Mouse (Mus musculus) thymus, postnatal 36 days (tissue): ENCODE data around the gene Eps8l1.
"Not testable (repeated sequence)": the region's sequence is repeated elsewhere in the genome, so short reads cannot be mapped to it uniquely, and the experiment has no call there.

ENCODE experiments used
- DNase-seq, 2 experiments: peaks; one replicate each; pipeline ENCODE4 v3.0.0; 2022; ENCODE audit warnings: mixed read lengths in 2 of 2

Eps8l1 gene

DNA sequence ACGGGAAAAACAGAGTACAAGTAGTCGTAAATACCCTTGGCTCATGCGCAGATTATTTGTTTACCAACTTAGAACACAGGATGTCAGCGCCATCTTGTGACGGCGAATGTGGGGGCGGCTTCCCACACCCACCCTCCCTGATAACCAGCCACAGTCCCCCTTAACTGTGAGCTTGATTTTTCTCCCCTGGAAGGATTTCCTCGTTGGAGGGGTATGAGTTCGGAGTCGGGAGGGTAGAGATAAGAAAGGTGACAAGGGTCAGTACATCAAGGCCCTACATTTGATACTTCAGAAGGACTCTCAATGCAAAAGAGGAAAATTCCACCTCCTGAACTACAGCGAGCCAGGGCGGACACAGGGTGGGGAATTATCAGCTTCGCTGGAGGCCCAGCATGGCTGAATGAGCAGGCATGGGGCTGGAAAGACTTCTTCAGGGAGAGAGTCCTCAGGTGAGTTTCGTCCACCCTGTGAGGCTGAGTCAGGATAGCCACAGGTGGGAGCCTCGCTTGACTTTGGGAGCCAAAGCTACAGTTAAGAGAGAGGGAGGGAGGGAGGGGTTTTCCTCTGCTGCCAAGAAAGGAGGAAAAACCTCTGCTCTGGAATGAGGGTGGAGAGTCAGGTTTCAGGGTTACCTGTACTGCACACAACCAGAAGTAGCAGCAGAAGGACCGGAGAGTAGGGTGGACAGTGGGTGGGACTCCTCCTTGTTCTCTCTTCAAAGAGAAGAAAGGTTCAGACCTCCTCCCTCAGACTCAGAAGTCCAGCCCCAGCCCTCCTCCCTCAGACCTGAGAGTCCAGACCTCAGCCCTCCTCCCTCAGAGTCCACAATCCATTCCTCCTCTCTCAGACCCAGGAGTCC lies at the start of gene Eps8l1:
Eps8l1 (plus strand) TSS at position 99 of the 859 bp plus-strand sequence.
- no peak for DNase-seq

DNA sequence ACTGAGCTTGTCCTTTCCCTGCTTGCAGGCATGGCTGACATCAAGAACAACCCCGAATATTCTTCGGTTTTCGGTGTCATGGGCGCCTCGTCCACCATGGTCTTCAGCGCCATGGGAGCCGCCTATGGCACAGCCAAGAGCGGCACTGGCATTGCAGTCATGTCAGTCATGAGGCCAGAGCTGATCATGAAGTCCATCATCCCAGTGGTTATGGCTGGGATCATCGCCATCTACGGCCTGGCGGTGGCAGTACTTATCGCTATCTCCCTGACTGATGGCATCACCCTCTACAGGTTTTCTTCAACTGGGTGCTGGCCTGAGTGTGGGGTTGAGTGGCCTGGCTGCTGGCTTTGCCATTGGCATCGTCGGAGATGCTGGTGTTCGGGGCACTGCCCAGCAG lies 48.1 kb upstream of the Eps8l1 start:
- DNase-seq: not testable (repeated sequence)

DNA sequence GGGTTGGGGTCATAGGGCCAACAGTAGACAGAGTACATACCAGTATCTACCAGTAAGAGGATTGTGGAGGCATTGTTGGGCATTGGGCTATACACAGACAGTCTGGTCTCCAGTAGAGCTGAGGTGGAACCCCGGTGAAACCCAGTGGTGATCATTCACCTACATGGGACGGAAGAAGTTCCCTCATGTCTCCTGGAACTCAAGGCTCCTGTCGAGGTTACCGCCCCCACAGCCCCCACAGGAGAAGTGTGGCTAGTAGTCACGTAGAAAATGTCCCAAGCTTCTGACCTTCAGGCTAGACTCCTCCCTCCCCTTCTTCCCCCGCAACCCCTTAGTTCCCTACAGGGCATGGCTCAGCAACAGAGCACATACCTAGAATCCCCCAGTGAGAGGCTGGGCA lies 40.8 kb upstream of the Eps8l1 start:
- no peak for DNase-seq

DNA sequence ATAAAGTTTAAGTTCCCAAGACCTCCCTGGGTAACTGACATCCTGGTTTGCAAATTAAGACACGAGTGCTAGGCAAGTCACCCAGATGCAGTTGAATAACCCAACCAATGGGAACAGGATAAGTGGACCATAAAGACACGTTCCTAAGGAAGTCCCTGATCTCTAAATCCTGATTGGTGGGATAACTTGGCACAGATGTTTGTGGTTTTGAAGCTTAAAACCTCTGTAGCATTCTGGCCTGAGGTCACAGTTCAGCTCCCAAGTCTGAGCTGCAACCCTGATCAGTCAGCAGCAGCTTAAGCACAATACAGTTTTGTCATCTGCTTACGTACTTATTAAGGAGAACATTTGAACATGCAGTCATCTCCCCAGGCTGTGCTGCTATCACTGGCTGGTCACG lies 40.2 kb upstream of the Eps8l1 start:
- DNase-seq: no peak

DNA sequence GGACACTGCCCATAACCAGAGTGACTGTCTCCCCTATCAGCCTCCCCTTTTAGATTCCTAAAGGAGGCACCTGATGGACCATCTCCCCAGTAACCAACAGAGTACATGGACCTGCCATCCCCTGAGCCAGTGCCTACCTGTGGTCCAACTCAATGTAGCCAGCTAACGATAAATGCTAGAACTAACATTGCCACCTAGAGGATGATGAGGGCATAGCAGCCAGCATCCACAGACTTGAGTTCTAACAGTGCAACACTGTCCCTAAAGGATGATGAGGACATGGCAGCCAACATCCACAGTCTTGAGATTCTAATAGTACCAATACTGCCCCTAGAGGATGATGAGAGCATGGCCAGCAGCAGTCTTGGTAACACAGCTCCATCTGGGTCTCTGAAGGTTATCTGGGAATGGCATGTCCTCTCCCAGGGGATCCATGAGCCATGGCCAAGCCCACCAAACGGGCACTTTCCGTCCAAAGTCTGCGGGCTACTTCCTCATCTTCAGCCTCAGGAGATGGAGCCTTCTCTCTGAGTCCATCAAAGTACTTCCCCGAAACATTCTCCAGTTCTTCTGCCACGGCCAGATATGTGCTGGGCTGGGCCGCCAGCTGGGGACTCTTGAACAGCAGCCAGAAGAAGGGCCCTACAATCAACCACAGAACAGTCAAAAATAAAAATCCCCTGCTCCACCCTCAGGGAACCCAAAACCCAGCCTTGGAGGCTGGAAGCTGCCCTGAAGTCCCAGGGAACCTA lies 33.1 kb upstream of the Eps8l1 start:
- peak; percentile 77 to 81 for DNase-seq

DNA sequence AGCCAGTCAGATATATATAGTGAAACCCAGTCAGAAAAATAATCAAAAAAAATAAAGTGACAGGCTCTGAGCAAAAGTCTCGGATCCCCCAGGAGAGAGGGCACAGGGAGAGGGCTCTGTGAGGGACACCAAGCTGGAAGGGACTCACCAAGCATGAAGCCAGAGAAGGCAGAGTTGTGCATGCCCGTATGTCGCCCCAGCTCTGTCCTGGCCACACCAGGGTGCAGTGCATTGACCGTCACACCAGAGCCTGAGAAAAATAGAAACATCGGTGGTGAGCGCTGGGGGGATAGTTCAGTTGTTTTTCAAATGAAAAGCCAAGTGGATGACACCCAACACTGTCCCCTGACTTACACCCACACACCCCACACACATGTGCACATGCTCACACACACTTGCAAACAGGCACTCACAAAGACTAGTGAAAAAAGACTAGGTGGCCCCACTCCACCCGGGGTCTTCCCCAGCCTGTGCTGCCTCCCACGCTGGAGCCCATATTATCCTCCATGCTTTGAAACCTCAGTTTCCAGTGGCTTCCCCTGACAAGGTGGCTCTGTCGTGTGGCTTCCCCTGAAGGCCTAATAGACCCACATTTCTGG lies 30.1 kb upstream of the Eps8l1 start:
- no peak for DNase-seq

DNA sequence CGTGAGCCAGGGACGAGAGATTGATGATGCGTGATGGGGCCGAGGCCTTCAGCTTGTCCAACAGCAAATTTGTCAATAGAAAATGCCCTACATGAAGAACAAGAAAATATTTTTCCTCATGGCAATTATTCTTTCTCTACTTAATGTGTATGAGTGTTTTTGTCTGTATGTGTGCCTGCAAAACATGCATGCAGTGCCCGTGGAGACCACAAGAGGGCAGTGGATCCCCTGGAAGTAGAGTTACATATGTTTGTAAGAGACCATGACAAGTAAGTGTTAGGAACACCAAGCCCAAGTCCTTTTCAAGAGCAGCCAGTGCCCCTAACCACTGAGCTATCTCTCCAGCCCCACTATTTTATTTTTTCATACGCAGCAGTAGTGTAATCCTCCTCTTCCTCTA lies 28.9 kb upstream of the Eps8l1 start:
- peak; percentile 67 to 77 for DNase-seq

DNA sequence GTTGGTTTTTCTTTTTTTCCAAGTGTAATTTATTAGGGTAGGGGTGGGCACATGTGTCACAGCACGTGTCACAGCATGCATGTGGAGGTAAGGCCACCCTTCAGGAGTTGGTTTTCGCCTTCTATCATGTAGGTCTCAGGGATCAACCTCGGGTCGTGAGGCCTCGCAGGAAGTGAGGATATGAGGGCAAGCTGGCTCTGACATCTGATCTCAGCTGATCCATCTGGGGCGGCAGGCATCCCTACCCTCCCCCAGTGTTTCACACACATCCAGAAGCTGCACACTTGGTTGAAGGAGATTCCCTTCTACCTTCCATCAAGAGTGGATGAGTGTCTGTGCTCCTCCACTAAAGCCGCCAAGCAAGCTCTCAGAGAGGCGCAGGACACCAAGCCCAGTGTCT lies 28.4 kb upstream of the Eps8l1 start:
- no peak for DNase-seq

DNA sequence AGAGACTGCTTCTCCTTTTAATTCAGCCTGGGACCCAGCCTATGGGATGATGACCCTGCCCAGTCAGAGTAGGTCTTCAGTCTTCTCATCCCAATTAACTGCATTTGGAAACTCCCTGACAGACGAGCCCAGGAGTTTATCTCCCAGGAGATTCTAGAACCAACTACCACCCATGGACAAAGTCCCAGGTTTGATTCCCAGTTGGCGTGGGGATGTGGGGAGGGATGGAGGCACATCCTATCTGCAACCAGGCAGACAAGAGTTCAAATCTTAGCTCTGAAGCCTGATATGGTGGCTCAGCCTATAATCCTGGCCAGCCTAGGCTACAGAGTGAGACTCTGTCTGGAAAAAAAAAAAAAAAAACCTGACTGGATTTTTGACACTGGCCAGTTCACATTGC lies 22.8 kb upstream of the Eps8l1 start:
- DNase-seq: no peak

DNA sequence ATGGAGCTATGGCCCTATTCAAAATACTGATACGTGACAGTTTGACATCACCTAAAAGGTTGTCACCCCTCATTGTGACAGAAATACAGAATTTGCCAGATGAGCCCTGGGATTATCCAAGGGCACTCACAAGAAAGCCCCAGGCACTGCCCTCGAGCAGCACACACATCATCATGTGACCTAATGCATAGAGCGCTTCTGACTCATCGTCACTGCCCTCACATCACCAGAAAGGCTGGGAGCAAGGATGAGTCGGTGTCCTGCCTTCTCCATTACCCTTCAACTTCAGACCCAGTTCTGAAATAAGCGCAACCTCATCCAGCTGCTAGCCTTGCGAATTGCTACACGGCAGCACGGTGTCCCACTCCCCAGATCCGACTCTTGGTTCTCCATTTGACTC lies 19.9 kb upstream of the Eps8l1 start:
- DNase-seq: no peak

DNA sequence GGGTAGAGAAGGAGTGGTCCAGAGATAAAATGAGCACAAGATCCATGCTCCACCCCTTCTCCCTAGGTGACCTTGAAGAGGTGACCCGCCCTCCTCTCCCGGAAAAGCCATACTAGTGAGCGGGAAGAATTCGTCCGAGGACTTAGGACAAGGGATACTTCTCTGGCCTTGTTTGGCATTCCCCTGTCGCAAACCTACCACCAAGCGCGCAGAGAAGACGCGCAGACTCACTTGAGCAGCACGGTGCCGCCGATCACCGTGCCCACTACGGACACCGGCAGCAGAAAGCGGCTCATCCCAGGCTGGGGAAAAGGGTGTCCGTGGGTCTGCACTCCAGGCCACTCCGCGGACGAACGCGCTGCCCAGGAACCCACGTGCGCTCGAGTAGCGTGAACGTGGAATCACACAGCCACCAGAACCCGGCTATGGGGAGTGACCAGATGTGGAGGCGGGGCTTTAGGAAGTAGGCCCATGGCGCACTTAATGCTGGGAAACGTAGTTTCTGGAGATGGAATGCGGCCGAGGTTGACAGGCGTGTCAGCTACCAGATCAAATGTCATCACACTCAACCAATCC lies 15.2 kb upstream of the Eps8l1 start, which contains the start of gene Rdh13:
Rdh13 (minus strand) TSS at position 434 of the 576 bp plus-strand sequence.
- peak; percentile 75 to 77 for DNase-seq

DNA sequence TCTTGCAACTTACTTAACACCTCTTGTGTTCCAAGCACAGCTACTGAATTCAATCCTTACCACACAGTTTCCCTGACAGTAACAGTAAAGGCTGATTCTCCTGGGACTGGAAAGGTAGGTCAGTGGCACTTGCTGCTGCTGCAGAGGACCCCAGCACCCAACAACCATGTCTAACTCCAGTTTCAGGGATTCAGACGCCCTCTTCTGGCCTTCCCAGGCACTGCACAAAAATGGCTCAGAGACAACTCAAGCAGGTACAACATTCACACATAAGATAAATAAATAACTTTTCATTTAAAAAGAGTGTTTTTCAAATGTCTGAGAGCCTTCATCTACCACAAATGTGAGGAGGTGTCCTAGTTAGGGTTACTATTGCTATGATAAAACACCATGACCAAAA lies 13.3 kb upstream of the Eps8l1 start:
- DNase-seq: no peak

DNA sequence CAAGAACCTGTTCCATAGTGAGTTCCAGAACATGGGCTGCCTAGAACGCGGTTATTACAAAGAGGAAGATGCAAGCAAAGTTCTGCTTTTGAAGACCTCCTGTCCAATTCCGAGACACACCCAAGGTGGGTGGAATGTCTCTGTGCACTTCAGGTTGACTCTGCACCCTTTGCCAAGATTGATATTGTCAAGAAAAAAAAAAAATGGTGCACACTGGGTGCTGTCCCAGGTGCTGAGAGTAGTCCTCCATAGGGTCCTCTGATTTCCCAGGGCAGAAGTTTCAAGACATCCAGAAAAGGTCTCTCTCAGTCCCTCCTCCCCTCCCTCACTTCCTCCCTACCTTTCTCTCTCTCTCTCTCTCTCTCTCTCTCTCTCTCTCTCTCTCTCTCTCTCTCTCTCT lies 12.0 kb upstream of the Eps8l1 start:
- no peak for DNase-seq

DNA sequence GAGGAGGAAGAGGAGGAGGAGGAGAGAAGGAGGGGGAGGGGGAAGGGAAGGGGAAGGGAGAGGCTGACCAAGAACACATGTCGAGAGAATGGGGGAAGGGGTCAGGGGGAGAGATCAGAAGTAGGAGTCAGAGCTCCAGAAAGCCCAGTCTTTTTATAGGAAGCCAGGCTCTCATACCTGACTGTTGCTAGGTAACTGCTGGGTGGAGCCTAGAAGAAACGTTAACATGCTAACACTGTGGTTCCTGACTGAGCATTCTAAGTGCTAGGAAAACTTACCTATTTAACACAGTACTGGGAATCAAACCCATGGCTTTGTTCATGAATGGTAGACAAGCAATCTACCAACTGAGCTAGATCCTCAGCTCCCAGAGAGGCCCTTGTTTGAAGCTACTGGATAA lies 11.3 kb upstream of the Eps8l1 start:
- no peak for DNase-seq

DNA sequence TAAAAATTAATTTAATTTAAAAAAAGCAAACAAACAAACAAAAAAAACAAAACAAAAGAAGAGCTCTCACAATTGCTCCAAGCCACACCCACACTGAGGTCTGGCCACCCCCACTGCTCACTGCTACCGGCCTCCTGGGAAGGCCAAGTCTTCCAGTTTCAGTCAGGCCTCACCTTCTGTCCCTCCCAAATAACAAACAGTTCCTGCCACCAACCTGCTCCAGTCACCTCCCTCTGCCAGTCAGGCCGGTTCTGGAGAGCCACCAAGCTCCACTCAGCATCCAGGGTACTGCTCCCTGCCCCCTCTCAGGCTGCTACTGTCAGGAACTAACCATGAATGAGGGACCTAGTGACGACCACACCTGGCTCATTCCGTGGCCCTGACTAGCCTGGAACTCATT lies 7.8 kb upstream of the Eps8l1 start:
- no peak for DNase-seq

DNA sequence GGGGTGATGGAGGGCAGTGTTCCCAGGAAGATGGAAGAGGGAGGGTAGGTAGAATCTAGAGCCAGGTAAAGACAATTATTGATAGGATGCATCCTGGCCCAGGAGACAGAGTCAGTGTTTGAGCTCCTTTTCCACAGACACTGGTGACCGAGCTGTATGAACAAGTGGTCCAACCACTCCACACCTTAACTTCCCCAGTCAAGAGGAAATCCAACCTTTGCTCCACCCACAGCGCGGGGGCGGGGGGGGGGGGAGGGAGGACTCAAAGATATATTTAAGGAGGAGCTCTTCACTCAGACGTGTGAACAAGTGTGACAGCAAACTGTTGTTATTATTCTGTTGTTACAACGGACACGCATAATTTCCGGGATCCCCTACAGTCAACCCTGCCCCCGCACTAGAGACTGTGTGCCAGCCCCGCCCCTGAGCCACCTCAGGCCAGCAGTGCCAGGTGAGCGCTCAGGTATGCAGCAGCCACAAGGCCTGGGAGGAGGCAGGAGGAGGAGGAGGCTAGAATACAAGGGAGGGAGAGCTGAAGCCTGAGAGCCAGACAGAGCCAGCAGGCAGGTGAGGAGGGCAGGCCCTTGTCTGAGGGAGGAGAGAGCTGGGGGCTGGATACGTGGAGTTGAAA lies 3.8 kb downstream of the Eps8l1 start:
- no peak for DNase-seq

DNA sequence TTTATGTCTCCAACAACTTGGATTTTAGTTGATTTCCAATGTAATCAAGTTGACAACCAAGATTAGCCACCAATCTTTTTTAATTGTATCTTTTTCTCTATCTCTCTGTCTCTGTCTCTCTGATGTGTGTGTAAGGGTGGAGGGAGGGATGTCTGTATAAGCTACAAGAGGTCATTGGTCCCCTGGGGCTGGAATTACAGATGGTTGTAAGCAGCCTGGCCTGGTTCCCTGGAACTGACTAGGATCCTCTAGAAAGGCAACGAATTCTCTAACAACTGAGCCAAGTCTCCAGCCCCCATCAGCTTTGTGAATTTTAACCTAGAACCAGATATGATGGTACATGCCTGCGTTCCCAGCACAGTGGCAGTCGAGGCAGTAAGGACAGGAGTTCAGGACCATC lies 7.3 kb downstream of the Eps8l1 start:
- no peak for DNase-seq

DNA sequence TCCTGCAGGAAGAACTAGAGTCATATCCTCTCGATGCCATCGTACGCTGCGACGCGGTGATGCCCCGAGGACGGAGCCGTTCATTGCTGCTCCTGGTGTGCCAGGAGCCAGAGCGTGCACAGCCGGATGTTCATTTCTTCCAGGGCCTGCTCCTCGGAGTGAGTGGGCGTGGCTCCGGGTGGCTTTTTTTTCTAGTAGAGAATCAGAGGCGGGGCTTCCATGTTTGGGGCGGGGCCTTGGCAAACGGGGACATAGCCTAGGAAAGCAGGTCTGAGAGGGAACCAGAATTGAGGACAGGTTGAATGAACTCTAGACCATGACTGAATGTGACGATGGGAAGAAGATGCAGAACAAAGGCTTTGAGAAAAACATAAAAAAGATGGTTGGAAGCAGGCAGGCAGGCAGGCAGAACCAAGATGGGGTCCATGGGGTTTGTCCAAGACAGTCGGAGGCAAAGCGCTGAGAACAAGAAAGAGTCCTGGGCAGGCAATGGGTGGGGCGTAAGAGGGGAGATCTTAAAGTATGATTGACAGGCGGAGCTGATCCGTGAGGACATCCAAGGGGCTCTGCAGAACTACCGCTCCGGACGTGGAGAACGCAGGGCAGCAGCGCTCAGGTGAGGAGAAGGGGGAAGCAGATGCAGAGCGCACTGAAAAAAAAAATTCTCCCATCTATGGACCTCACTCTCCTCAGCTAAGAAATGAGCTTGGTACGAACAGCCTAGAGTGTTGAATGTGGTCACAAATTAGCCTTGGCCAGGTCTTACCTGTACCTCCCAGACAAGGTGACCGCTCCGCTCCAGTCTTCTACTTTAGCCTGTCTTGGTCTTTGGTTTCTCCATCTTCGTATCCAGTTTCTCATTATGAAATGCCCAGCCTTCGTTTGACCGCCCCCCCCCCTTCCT lies 10.1 kb downstream of the Eps8l1 start:
- DNase-seq: peak; percentile 29 to 33

DNA sequence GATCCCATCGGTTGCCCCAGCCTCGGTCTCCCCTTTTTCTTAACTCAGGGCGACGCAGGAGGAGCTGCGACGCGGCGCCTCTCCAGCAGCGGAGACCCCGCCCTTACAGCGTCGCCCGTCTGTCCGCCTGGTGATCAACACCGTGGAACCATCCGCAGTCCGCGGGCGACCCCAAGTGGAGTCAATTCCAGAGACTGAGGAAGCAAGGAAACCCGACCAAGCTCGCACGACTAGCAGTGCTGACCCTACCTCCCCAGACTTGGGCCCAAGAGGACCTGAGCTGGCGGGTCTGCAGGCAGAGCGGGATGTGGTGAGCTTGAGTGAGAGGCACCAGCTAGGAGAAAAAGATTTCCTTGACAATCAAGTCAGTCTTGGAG lies 10.7 kb downstream of the Eps8l1 start:
- peak; percentile 40 to 46 for DNase-seq

DNA sequence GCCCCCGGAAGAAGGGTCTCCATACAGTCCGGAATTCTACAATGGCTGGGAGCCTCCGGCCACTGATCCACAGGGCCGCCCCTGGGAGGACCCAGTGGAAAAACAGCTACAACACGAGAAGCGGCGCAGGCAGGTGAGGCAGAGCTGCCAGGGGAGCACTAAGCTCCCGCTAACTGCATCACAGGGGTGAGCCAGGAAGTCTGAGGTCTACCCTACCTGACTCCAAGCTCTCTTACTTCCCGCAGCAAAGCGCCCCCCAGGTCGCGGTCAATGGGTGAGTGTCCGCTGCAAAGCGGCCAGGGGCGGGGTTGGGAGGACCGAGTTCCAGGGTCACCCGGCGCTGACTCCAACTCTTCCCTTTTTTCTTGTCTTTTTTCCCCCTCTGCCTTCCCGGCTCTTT lies 13.5 kb downstream of the Eps8l1 start:
- no peak for DNase-seq

DNA sequence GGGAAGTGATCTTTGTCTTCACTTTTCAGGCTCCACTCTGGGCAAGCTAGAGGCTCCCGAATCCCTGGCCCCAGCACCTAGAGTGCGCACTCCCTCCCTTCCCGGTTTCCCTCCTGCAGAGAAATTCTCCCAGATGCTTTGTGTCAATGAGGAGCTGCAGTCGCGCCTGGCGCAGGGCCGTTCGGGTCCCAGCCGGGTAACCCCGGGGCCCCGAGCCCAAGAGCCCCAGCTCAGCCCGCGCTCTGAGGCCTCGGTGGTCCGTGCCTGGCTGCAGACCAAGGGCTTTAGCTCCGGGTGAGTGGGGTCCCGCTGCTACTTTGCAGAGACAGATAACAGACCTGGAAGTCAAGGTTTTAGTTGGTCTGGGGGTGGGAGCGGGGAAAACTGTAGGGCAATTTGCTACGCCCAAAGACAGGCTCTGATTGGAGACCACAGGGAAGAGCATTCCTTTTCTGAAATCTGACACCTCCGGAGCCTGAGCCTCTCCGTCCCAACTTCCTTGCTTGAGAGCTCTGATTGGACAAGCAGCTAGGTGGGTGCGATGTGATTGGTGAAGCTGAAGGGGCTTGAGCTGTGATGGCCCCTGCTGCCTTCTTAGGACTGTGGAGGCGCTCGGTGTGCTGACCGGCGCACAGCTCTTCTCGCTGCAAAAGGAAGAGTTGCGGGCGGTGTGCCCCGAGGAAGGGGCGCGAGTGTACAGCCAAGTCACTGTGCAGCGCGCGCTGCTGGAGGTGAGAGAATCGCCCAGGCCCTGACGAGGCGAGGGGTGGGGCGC lies 17.7 kb downstream of the Eps8l1 start:
- no peak for DNase-seq
